Mouse (Mus musculus) kidney, embryonic 16.5 days (tissue): ENCODE data around the gene Unc5cl. TPM values are rescaled to one million over a fixed set of nuclear protein-coding genes. Genes with fewer than 3 reads are reported as not detected.
A peak's percentile ranks its signal among the peaks of the same experiment; 100 is the strongest.

Source experiments
- ATAC-seq: fragments of 200-750 bp; cut with Nextera tagmentation; 2 replicates; pipeline ENCODE4 v1.8.0; 2017; ENCODE audit warnings: moderate TSS enrichment; ENCODE audit not compliant: low FRiP score, low TSS enrichment
- H3K27ac ChIP-seq: fragments of 300-500 bp; sonication (generic); 2 replicates; pipeline ENCODE4 v1.5.1; 2014; ENCODE audit warnings: low read length
- H3K27me3 ChIP-seq: fragments of 300-500 bp; sonication (generic); 2 replicates; pipeline ENCODE4 v1.6.1; 2014; ENCODE audit warnings: low read length, control low read depth, mixed read lengths; ENCODE audit not compliant: insufficient read depth
- H3K36me3 ChIP-seq: fragments of 300-500 bp; sonication (generic); 2 replicates; pipeline ENCODE4 v1.6.1; 2014; ENCODE audit warnings: low read length, control low read depth, mixed read lengths; ENCODE audit not compliant: insufficient read depth
- H3K4me1 ChIP-seq: fragments of 300-500 bp; sonication (generic); 2 replicates; pipeline ENCODE4 v1.6.1; 2014; ENCODE audit warnings: low read length, control low read depth, mixed read lengths; ENCODE audit not compliant: insufficient read depth
- H3K4me2 ChIP-seq: fragments of 300-500 bp; sonication (generic); replicated peaks from 2 replicates; pipeline ENCODE4 v1.6.1; 2014; ENCODE audit warnings: low read depth, low read length
- H3K4me3 ChIP-seq: fragments of 300-500 bp; sonication (generic); 2 replicates; pipeline ENCODE4 v1.5.1; 2014; ENCODE audit warnings: mild to moderate bottlenecking, low read length
- H3K9ac ChIP-seq: fragments of 300-500 bp; sonication (generic); replicated peaks from 2 replicates; pipeline ENCODE4 v1.6.1; 2014; ENCODE audit warnings: low read length
- H3K9me3 ChIP-seq: fragments of 300-500 bp; sonication (generic); 2 replicates; pipeline ENCODE4 v1.6.1; 2016; ENCODE audit warnings: low read length, control low read depth
- WGBS: fragments of 180-500 bp; shearing (Covaris S2); extraction: QIAGEN DNeasy Blood & Tissue Kit; methylation state at CpG from one replicate; pipeline ENCODE4 v1.1.7; 2014; 5-methylcytosine and 5-hydroxymethylcytosine counted together
- polyA plus RNA-seq: library from polyadenylated mRNA; unstranded; fragments of >200 nt; fragmentation: Nextera tagmentation; extraction: Ambion mirVana; gene quantifications from 2 replicates; pipeline ENCODE4 v1.2.1, GENCODE M21; 2015

Gene Unc5cl
- 8.3 and 8.8 TPM in 2 replicates for polyA plus RNA-seq

DNA sequence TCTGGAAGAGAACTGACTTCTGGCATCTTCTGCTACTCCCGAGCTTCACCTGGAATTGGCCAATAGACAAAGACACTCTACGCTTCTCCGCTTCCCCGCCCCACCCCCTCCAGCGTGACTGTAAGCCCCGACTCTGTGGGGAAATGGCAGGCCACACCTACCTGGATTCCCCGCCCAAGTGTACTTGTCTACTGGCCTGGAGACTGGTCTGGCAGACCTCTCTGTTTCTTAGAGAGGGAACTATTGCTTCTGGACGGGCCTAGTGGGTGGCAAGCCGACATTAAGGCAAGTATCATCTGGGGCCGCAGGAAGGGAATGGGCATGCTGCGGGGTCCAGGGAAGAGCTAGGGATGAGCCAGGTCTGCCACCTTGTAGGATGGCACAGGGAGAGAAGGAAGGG lies at the start of gene Unc5cl:
Gene Unc5cl (plus strand): TSS at position 214 of the 400 bp plus-strand sequence.
- Histone ChIP-seq H3K4me1 (peaks cover 8% of the 10 kb centered on the region; the same call in 1 of the 2 replicates), H3K27ac (peak within 1 kb of the TSS; percentile 73; the same call in 1 of the 2 replicates), H3K9ac (no peak within 1 kb of the TSS), H3K36me3 (no peaks in the 10 kb centered on the region), H3K27me3 (no peaks in the 10 kb centered on the region), H3K4me3 (0 out of 2 replicates have a peak within 1 kb of the TSS, but pooled peaks have one; percentile 2), H3K9me3 (no peaks in the 10 kb centered on the region), H3K4me2 (peak within 1 kb of the TSS; percentile 14; the same call in 1 of the 2 replicates)
- WGBS = 58% methylated on average over 11 of the region's 11 CpGs
- peak; percentile 36; the same call in 1 of the 2 replicates for ATAC-seq

DNA sequence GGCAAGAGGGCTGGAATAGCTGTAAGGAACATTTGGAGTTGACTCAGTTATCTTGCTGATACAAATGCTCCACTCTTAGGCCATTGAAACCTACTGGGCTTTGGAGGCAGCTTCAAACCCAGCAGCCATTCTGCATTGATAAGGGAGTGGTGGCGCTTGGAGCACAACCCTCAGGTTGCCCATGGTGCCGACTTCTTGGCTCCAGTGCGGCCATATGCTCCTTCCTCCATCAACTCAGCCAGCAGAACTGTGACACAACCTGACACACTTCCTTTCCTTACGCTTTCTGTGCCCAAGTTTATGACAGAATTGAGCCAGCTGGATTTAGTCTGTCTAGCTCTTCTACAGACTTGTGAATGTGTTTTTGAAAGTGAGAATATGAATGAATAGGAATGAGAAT lies 47.5 kb upstream of the Unc5cl start:
- peak overlapping the region; percentile 100; the same call in 1 of the 2 replicates for H3K9ac ChIP-seq
- ATAC-seq = no peak
- no peak overlapping the region for H3K4me3 ChIP-seq
- H3K9me3 ChIP-seq = no peaks in the 10 kb centered on the region
- peaks cover 24% of the 10 kb centered on the region for H3K4me1 ChIP-seq
- no peak overlapping the region for H3K27ac ChIP-seq
- no peaks in the 10 kb centered on the region for H3K27me3 ChIP-seq
- 87% methylated on average over 4 of the region's 4 CpGs for WGBS
- peak overlapping the region; percentile 79; the same call in 1 of the 2 replicates for H3K4me2 ChIP-seq
- peaks cover 4% of the 10 kb centered on the region for H3K36me3 ChIP-seq

- peak overlapping the region; percentile 100 for H3K9ac ChIP-seq
These were observed 46.7 kb upstream of the Unc5cl start for GRCm38 (mm10) chr17:48407910-48408525.

DNA sequence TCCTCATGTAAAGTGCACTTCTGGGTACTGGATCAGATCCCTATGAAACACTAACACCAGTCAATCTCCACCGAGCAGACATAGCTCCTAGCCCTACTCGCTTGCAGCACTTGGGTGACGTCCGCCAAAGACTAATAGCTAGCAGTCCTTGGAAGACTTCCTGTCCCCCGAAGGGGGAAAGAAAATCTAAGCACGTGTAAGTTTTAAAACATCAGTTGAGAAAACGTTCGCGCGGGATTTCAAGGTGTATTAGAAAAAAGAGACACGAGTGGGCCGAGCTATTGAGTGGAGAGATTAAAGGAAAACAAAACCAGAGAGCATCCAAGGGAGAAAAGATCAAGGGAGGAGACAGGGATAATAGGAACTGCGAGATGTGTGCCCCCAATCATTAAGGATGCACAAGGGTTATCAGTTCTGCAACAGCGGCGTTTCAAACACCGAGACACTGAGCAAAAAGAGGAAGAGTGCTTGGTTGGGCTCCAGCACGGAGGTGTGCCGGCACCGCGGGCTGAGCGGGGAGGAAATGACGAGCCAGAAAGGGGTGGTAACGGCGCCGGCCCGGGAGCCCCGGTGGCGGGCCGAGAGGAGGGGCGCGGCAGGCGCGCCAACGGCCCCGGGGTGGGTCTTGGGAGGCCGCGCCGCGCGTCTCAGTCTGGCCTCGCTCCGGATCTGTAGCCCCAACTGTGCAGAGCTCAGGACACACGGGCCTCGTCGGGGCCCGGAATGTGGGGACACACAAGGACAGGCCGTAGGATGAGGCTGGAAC lies 46.0 kb upstream of the Unc5cl start:
- ATAC-seq = peak; percentile 36
- H3K4me3 ChIP-seq = peak overlapping the region; percentile 94
- peaks cover 14% of the 10 kb centered on the region; the same call in 1 of the 2 replicates for H3K36me3 ChIP-seq
- no peaks in the 10 kb centered on the region for H3K9me3 ChIP-seq
- H3K9ac ChIP-seq = peak overlapping the region; percentile 100
- H3K27me3 ChIP-seq = no peaks in the 10 kb centered on the region
- H3K4me1 ChIP-seq = peaks cover 25% of the 10 kb centered on the region
- WGBS = under 1% methylated on average over 44 of the region's 47 CpGs
- H3K27ac ChIP-seq = peak overlapping the region; percentile 100
- H3K4me2 ChIP-seq = peak overlapping the region; percentile 79

More at GRCm38 (mm10) chr17:48407910-48408525, 46.7 kb upstream of the Unc5cl start:
- Histone ChIP-seq H3K4me3 (peak overlapping the region; percentile 94), H3K4me2 (peak overlapping the region; percentile 79), H3K27me3 (no peaks in the 10 kb centered on the region), H3K9me3 (no peaks in the 10 kb centered on the region), H3K36me3 (peaks cover 11% of the 10 kb centered on the region; the same call in 1 of the 2 replicates), H3K4me1 (peaks cover 25% of the 10 kb centered on the region), H3K27ac (peak overlapping the region; percentile 100)
- ATAC-seq = no peak
- 7% methylated on average over 8 of the region's 8 CpGs for WGBS

DNA sequence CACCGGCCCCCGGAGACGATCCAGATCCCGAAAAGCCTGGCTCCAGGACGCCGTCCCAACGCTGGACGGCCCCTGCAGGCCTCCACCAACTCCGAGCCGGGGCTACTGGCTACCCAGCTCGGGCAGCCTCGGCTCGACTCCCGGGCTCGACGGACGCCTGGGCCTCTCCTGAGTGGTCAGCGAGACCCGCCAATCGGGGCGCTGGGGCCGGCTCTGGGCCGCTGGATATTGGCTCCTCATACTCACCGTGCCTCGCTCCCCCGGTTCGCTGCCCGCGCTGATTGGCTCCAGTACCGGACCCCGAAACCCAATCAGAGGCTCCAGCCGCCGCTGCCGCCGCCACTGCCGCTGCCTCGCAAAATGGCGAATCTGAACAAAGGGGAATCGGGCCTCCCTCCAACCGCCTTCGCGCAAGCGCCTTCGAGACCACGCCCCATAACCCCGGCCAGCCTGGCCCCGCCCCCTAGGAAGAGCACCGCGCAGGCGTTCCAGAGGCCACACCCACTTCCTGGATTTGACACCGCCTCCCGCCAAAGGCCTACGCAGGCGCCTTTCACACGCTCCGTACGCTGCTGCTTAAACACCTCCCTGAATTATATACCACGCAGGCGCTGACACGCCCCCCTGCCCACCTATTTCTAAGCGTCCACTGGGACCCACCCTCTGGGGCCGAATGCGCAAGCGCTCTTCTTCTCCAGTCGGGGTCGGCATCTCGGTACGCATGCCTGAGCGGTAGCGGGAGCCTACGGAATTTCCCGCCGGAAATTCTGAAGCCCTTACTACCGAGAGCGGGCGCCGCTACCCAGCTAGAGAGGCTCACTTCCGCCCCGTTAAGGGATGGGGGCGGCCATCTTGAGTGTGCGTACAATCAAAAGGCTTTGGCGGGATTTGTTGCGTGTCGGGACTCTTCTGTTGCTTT lies 45.1 kb upstream of the Unc5cl start, which contains the start of the genes Nfya and Oard1:
Gene Nfya (minus strand): TSS at position 527 of the 919 bp plus-strand sequence.
Gene Oard1 (plus strand): TSS at position 635 of the 919 bp plus-strand sequence.
- WGBS = under 1% methylated on average over 84 of the region's 84 CpGs
- no peaks in the 10 kb centered on the region for H3K9me3 ChIP-seq

DNA sequence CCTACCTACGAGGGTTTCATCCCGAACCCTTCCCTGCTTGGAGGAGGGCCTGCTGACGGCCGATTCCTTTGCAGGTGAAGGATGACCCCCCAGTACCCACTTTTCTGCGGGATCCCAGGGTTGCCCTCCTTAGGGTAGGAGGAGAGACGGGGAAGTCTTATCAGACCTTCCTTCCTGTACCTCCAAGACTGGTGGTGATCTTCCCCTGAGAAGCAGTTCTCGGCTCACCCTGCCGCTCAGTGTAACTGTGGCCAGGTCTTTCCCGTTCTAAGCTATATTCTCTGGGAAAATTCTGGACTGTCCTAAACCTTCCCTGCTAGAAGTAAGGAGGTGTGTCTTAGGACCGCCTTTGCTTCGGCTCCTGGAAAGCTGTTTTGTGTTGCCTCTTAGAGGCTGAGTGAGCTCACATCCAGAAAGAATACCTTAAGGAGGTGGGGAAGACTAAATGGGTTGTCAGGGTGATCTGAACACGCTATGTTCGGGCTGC lies 44.4 kb upstream of the Unc5cl start:
- Histone ChIP-seq H3K36me3 (peaks cover 24% of the 10 kb centered on the region), H3K4me3 (peak overlapping the region; percentile 94), H3K27me3 (no peaks in the 10 kb centered on the region), H3K9me3 (no peaks in the 10 kb centered on the region), H3K4me2 (peak overlapping the region; percentile 73), H3K4me1 (peaks cover 25% of the 10 kb centered on the region), H3K9ac (peak overlapping the region; percentile 92), H3K27ac (peak overlapping the region; percentile 100)
- ATAC-seq = peak; percentile 9
- under 1% methylated on average over 13 of the region's 13 CpGs for WGBS

More for the DNA sequence above, 45.1 kb upstream of the Unc5cl start, which contains the start of the genes Nfya and Oard1:
- H3K27ac ChIP-seq = peak within 1 kb of the TSS; percentile 100
- H3K4me1 ChIP-seq = peaks cover 25% of the 10 kb centered on the region
- peak within 1 kb of the TSS; percentile 100 for H3K9ac ChIP-seq
- peak; percentile 98 for ATAC-seq
- H3K27me3 ChIP-seq = no peaks in the 10 kb centered on the region
- H3K4me3 ChIP-seq = peak within 1 kb of the TSS; percentile 94
- H3K4me2 ChIP-seq = peak within 1 kb of the TSS; percentile 79
- peaks cover 17% of the 10 kb centered on the region; the same call in 1 of the 2 replicates for H3K36me3 ChIP-seq

- H3K9me3 ChIP-seq = no peaks in the 10 kb centered on the region
- peak overlapping the region; percentile 94 for H3K4me3 ChIP-seq
- ATAC-seq = no peak
- peaks cover 25% of the 10 kb centered on the region for H3K4me1 ChIP-seq
- 33% methylated on average over 8 of the region's 8 CpGs for WGBS
- peaks cover 32% of the 10 kb centered on the region for H3K36me3 ChIP-seq
- peak overlapping the region; percentile 73 for H3K4me2 ChIP-seq
- H3K27ac ChIP-seq = peak overlapping the region; percentile 100
- no peaks in the 10 kb centered on the region for H3K27me3 ChIP-seq
- peak overlapping the region; percentile 92 for H3K9ac ChIP-seq
These were observed 43.5 kb upstream of the Unc5cl start for GRCm38 (mm10) chr17:48411241-48411640.

- Histone ChIP-seq H3K27me3 (no peaks in the 10 kb centered on the region), H3K4me1 (peaks cover 29% of the 10 kb centered on the region), H3K9ac (no peak overlapping the region), H3K4me2 (no peak overlapping the region), H3K4me3 (no peak overlapping the region), H3K27ac (peak overlapping the region; percentile 61; the same call in 1 of the 2 replicates), H3K36me3 (peaks cover 32% of the 10 kb centered on the region), H3K9me3 (no peaks in the 10 kb centered on the region)
- WGBS = 69% methylated on average over 7 of the region's 7 CpGs
- ATAC-seq = no peak
These were observed 38.7 kb upstream of the Unc5cl start for GRCm38 (mm10) chr17:48416011-48416410.
